Mouse (Mus musculus) heart, embryonic 14.5 days (tissue): Measurements from ENCODE around the gene Lrrc61. TPM values are rescaled to one million over a fixed set of nuclear protein-coding genes. Genes with fewer than 3 reads are reported as not detected.
A peak's percentile ranks its signal among the peaks of the same experiment; 100 is the strongest.

Experiments
- ATAC-seq: fragments of 200-750 bp; cut with Nextera tagmentation; 2 replicates; pipeline ENCODE4 v1.8.0; 2017; ENCODE audit warnings: low read depth, moderate TSS enrichment; ENCODE audit not compliant: insufficient number of reproducible peaks, insufficient read depth, low FRiP score
- H3K27ac ChIP-seq, 2 experiments: fragments of 200-500 bp in 1 of 2; fragments of 300-500 bp in 1 of 2; sonication (generic) in 1 of 2; replicated peaks in 1 of 2; 2 replicates each; pipeline ENCODE4 v1.5.1; 2012 to 2014; ENCODE audit warnings: low read depth in 2 of 2, low read length in 2 of 2, control low read depth in 1 of 2, mild to moderate bottlenecking in 1 of 2, mixed read lengths in 1 of 2; ENCODE audit not compliant: control insufficient read depth in 1 of 2, insufficient read depth in 1 of 2
- H3K27me3 ChIP-seq: fragments of 300-500 bp; sonication (generic); 2 replicates; pipeline ENCODE4 v1.6.1; 2014; ENCODE audit warnings: mild to moderate bottlenecking, low read length, control low read depth; ENCODE audit not compliant: control insufficient read depth, insufficient read depth
- H3K36me3 ChIP-seq: fragments of 300-500 bp; sonication (generic); 2 replicates; pipeline ENCODE4 v1.6.1; 2014; ENCODE audit warnings: mild to moderate bottlenecking, control low read depth, low read length, mixed read lengths; ENCODE audit not compliant: control insufficient read depth, insufficient read depth
- H3K4me1 ChIP-seq, 2 experiments: fragments of 200-500 bp in 1 of 2; fragments of 300-500 bp in 1 of 2; sonication (generic) in 1 of 2; 2 replicates each; pipeline ENCODE4 v1.6.1; 2012 to 2014; ENCODE audit warnings: low read length in 2 of 2, control low read depth in 1 of 2, mixed read lengths in 1 of 2; ENCODE audit not compliant: control insufficient read depth in 2 of 2, insufficient read depth in 2 of 2
- H3K4me2 ChIP-seq: fragments of 300-500 bp; sonication (generic); 2 replicates; pipeline ENCODE4 v1.6.1; 2014; ENCODE audit warnings: mild to moderate bottlenecking, low read length
- H3K4me3 ChIP-seq, 2 experiments: fragments of 200-500 bp in 1 of 2; fragments of 300-500 bp in 1 of 2; sonication (generic) in 1 of 2; 2 replicates each; pipeline ENCODE4 v1.5.1; 2012 to 2014; ENCODE audit warnings: low read length in 2 of 2, mild to moderate bottlenecking in 2 of 2, control low read depth in 1 of 2, low read depth in 1 of 2, moderate library complexity in 1 of 2; ENCODE audit not compliant: control insufficient read depth in 1 of 2, insufficient read depth in 1 of 2
- H3K9ac ChIP-seq: fragments of 300-500 bp; sonication (generic); 2 replicates; pipeline ENCODE4 v1.6.1; 2014; ENCODE audit warnings: mild to moderate bottlenecking, low read length
- H3K9me3 ChIP-seq: fragments of 300-500 bp; sonication (generic); 2 replicates; pipeline ENCODE4 v1.6.1; 2016; ENCODE audit warnings: low read length, control low read depth; ENCODE audit not compliant: control insufficient read depth
- WGBS: fragments of 180-500 bp; shearing (Covaris S2); extraction: QIAGEN DNeasy Blood & Tissue Kit; methylation state at CpG from one replicate; pipeline ENCODE4 v1.1.7; 2014; 5-methylcytosine and 5-hydroxymethylcytosine counted together
- polyA plus RNA-seq: library from polyadenylated mRNA; unstranded; fragments of >200 nt; fragmentation: Nextera tagmentation; extraction: Ambion mirVana; gene quantifications from 2 replicates; pipeline ENCODE4 v1.2.1, GENCODE M21; 2014

Lrrc61 gene
- polyA plus RNA-seq, 1 experiment from 2014 or later, result 4.9 TPM

DNA sequence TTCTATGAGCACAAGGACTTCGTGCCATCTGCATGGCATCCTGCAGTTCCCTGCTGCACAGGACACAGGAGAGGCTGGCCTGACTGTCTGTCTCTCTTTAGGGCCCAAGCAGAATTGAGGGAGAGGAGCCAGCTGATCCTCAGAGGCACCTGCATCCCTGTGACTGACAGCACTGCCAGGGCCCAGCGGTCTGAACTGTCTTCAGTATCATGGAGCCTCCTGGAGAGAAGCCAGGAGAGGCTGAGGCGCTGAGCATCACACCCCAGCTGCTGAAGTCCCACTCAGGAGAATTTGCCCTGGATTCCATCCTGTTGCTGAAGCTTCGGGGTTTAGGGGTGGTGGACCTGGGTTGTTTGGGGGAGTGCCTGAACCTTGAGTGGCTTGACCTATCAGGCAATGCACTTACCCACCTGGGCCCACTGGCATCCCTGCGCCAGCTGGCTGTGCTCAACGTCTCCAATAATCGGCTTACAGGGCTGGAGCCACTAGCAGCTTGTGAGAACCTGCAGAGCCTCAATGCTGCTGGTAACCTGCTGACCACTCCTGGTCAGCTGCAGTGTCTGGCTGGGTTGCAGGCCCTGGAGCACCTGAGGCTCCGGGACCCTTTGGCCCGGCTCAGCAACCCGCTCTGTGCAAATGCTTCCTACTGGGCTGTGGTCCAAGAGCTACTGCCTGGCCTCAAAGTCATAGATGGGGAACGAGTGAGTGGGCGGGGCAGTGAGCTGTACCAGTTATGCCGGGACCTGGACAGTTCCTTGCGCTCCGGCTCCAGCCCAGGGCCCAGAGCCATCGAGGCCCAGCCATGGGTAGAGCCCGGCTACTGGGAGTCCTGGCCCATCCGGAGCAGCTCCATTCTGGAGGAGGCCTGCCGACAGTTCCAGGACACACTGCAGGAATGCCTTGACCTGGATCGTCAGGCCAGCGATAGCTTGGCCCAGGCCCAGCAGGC, 13.7 kb downstream of the Lrrc61 start:
- Histone ChIP-seq H3K9me3 (no peaks in the 10 kb centered on the region), H3K36me3 (peaks cover 6% of the 10 kb centered on the region), H3K4me3 (peak overlapping the region in 1 of 2 experiments; percentile 2; a peak in 1 of 4 replicates), H3K4me1 (peaks cover 41 to 55% of the 10 kb centered on the region in 2 experiments), H3K27me3 (no peaks in the 10 kb centered on the region), H3K27ac (peak overlapping the region; percentile 58 to 81), H3K9ac (peak overlapping the region; percentile 51), H3K4me2 (peak overlapping the region; percentile 52)
- ATAC-seq, result peak; percentile 58
- WGBS, result 24% methylated on average over 21 of the region's 21 CpGs

DNA sequence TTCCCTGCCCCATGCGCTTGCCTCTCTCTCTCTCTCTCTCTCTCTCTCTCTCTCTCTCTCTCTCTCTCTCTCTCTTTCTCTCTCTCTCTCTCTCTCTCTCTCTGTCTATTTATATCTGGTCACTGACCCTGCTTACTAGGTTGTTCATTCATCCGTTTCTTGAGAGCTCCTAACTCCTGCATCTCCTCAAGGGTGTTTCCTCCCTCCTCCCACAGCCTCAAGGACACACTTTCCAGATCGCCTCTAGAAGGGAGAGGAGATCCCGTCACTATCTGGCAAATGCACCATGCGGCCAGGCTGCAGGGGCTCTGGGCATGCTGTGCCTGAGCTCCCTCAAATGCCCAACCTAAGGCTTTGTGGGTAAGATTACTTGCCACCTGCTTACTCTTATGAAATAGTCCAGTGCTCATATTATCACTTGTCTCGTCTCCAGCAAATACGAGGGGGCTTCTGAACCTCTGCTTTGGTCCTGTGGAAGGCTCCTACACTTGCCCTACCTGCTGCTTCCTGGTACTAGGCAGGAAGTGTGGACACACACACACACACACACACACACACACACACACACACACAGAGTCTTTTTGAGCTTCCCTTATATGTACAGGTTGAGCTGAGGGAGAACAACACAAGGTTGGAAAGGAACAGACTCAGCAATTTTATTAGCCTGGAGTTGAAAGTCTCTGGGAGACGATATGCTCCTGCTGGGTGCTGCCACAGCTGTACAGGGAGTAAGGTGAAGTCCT, 14.6 kb downstream of the Lrrc61 start:
- peak overlapping the region; percentile 58 to 81 for H3K27ac ChIP-seq
- peaks cover 6% of the 10 kb centered on the region for H3K36me3 ChIP-seq
- no peaks in the 10 kb centered on the region for H3K9me3 ChIP-seq
- WGBS, result 36% methylated on average over 8 of the region's 8 CpGs
- peak overlapping the region in 1 of 2 experiments; percentile 2; a peak in 1 of 4 replicates for H3K4me3 ChIP-seq
- peak overlapping the region; percentile 52 for H3K4me2 ChIP-seq
- peak overlapping the region; percentile 51 for H3K9ac ChIP-seq
- no peak for ATAC-seq
- peaks cover 46 to 56% of the 10 kb centered on the region in 2 experiments for H3K4me1 ChIP-seq
- no peaks in the 10 kb centered on the region for H3K27me3 ChIP-seq

DNA sequence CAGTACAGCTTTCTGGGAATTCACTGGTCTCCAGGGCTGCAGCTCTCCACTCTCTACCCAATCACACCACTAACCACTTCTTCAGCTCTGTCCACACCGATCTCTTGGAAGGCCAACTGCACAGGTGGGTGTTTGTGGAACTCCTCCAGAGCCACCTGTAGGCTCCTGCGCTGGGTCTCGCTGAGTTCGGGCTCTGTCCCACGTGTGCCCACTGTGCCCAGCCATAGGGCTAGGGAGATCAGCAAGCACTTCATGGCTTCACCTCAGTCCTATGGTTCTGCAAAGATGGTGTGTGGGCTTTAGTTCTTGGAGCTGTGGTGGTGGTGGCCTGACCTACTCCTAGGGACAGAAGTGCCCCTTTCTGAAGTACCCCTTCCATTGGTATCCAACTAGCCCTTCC, 17.4 kb downstream of the Lrrc61 start:
- Histone ChIP-seq H3K4me3 (peak overlapping the region in 1 of 2 experiments; percentile 11; a peak in 1 of 4 replicates), H3K9ac (no peak overlapping the region), H3K9me3 (no peaks in the 10 kb centered on the region), H3K27me3 (no peaks in the 10 kb centered on the region), H3K4me2 (peak overlapping the region; percentile 12; the same call in 1 of the 2 replicates), H3K27ac (peak overlapping the region; percentile 54 to 70; a peak in 3 of 4 replicates), H3K4me1 (peaks cover 36 to 41% of the 10 kb centered on the region in 2 experiments), H3K36me3 (no peaks in the 10 kb centered on the region)
- ATAC-seq, result no peak
- WGBS, result 84% methylated on average over 5 of the region's 5 CpGs

DNA sequence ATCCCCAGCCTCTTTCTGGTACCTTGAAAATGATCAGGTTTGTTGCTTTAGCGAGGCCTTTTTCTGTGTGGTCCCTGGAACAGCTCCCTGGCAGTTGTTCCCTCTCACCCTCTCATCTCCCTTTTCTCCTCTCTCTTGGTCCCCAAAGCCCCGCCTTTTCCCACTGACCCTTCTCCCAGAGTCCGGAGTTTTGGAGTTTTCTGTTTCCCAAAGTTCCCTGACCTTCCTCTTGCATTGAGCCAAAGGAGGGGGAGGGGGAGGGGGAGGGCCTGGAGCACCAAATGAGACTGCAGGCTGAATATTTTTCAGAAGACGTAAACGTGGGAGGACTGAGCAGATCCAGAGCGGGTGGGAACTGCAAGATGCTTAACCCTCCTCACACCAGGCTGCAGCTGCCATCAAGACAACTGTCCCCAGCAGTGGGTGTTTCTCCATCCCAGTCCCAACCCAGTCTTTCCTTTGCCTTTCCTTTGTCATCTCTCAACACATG, 18.0 kb downstream of the Lrrc61 start, which contains the start of gene Rarres2:
Gene Rarres2, minus strand, starts transcription at position 218 of the 490 bp plus-strand sequence.
- peak within 1 kb of the TSS; percentile 12; the same call in 1 of the 2 replicates for H3K4me2 ChIP-seq
- no peaks in the 10 kb centered on the region for H3K9me3 ChIP-seq
- peak within 1 kb of the TSS; percentile 70 to 74 for H3K27ac ChIP-seq
- H3K9ac ChIP-seq, result peak within 1 kb of the TSS; percentile 38; the same call in 1 of the 2 replicates
- 20% methylated on average over 6 of the region's 6 CpGs for WGBS
- no peak for ATAC-seq
- no peaks in the 10 kb centered on the region for H3K27me3 ChIP-seq
- no peaks in the 10 kb centered on the region for H3K36me3 ChIP-seq
- peaks cover 36% of the 10 kb centered on the region in 2 experiments for H3K4me1 ChIP-seq
- peak within 1 kb of the TSS in 1 of 2 experiments; percentile 11; a peak in 1 of 4 replicates for H3K4me3 ChIP-seq

DNA sequence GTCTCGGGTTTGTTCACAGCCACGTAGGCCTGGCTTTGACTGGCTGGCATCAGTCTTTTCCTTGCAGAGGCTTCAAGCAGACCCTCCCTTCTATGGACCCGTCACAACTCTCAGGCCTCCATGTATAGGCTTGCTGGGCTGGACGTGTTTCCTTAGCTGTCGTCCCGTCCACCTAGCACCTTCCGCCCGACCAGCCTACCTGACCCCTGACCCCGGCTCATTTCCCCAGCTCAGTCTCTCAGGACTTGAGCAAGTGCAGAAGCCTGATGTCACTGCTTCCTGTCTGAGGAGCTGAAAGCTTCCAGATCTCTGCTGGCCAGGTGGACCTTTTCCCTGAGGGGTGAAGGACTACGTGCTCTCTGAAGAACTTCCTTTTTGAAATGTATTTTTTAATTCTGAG, 18.7 kb downstream of the Lrrc61 start:
- Histone ChIP-seq H3K9ac (peak overlapping the region; percentile 38; the same call in 1 of the 2 replicates), H3K4me1 (peaks cover 30 to 33% of the 10 kb centered on the region in 2 experiments), H3K9me3 (no peaks in the 10 kb centered on the region), H3K27me3 (no peaks in the 10 kb centered on the region), H3K36me3 (no peaks in the 10 kb centered on the region), H3K4me2 (no peak overlapping the region), H3K4me3 (no peak overlapping the region), H3K27ac (peak overlapping the region; percentile 70 to 74)
- 31% methylated on average over 10 of the region's 10 CpGs for WGBS
- peak; percentile 31; the same call in 1 of the 2 replicates for ATAC-seq

DNA sequence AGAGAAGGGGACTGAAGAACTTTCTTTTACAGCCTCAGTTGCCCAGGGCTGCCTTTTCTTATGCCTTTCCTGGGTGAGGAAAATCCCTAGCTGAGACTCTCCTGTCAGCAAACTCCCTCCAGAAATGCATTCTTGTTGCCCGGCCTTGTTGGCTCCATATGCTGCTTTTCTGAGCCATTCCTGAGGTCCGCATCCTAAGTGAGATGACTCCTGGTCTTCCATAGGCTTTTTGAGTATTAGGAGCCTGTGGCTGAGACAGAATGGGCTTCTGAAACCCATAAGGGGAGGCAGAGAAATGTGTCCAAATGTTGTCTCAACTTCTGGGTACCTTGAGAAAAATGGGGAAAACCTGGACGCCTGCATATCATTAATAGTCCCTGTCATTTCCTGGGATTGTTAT, 19.4 kb downstream of the Lrrc61 start:
- peaks cover 27 to 28% of the 10 kb centered on the region in 2 experiments for H3K4me1 ChIP-seq
- H3K9me3 ChIP-seq, result no peaks in the 10 kb centered on the region
- no peak overlapping the region for H3K4me2 ChIP-seq
- no peak for ATAC-seq
- H3K9ac ChIP-seq, result no peak overlapping the region
- 48% methylated on average over 3 of the region's 3 CpGs for WGBS
- H3K4me3 ChIP-seq, result no peak overlapping the region
- no peaks in the 10 kb centered on the region for H3K36me3 ChIP-seq
- peak overlapping the region; percentile 41 to 58; a peak in 3 of 4 replicates for H3K27ac ChIP-seq
- H3K27me3 ChIP-seq, result no peaks in the 10 kb centered on the region

DNA sequence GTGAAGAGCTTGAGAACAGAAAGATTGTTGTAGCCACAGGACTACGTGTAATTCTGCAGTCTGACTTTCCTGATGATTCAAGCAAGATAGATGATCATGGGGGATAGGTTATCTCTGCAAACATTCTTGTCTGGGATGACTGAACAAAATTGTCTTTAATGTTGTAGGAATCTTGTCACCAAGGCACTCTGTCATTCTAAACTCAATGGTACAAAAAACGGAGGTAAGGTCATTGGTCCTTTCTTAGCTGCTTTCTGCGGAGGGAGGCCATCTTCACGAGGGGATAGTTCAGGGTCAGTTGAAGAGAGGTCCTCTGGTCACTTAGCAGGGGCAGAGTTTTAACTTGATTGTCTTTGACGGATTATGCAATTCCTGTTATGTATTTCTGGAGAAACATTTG, 24.1 kb downstream of the Lrrc61 start:
- Histone ChIP-seq H3K4me2 (peak overlapping the region; percentile 48; the same call in 1 of the 2 replicates), H3K27me3 (no peaks in the 10 kb centered on the region), H3K4me3 (no peak overlapping the region), H3K4me1 (peaks cover 20 to 30% of the 10 kb centered on the region in 2 experiments), H3K9me3 (no peaks in the 10 kb centered on the region), H3K9ac (no peak overlapping the region), H3K36me3 (no peaks in the 10 kb centered on the region), H3K27ac (peak overlapping the region; percentile 15 to 75; a peak in 2 of 4 replicates)
- 48% methylated on average over 5 of the region's 5 CpGs for WGBS
- ATAC-seq, result no peak
